In the genomic region with DNA sequence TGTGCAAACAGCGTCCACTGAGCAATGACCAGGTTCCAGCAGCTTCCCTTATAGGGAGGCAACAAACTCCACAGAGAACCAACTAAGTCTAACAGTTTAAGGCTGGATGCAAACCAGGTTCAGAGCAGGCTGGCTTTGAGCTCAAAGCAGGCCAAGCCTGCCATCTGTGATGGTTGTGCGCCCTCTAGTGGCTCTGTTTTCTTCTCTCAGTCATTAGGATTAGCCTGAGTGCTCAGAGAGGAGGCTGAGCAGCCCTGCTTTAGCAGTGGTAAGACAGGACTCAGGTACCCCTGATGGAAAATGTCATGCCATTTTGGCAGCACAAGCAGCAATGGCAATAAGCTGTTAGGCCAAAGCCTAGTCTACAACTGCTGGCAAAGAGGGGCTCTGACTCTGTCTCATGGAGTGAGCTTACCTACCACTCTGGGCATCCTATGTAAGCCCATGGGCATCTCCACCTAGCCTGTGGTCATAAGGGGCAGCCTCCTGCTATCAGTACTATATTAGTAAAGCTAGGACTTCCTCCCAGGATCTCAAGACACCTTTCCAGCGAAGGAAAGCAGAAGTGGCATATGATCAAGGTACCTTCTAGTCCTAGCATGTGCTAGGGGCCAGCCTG, we compare ENCODE assay signal across 8 mouse cellular contexts. TPM values are rescaled to one million over a fixed set of nuclear protein-coding genes. Genes with fewer than 3 reads are reported as not detected.
DNase-seq lines count a peak whose midpoint lies in the region; ATAC-seq and TF ChIP-seq lines count a peak whose summit lies in the region.

No protein-coding gene starts in this region.

- DNase-seq in A20 (ENCODE audit: low read depth, low spot score): peak; percentile 86
- DNase-seq in adrenal gland, postnatal 4 days (ENCODE audit: low spot score in 2 of 2): peak; percentile 65 to 79
- peak; percentile 64 to 84 for DNase-seq in heart, adult 9 months (ENCODE audit: low spot score in 2 of 2)
- peak; percentile 97 for DNase-seq in limb, embryonic 14.5 days (ENCODE audit: low spot score)
- DNase-seq in midbrain, postnatal 0 days (ENCODE audit: low spot score): peak; percentile 95
- peak; percentile 78 to 92 for DNase-seq in spleen, postnatal 10 days (ENCODE audit: low spot score in 2 of 2)

- H3K27me3 ChIP-seq in embryonic facial prominence, embryonic 13.5 days: no peaks in the 10 kb centered on the region
- no peaks in the 10 kb centered on the region for H3K27me3 ChIP-seq in kidney, embryonic 14.5 days (ENCODE audit: control insufficient read depth, insufficient read depth, low read length)
- H3K27me3 ChIP-seq in limb, embryonic 14.5 days (ENCODE audit: control insufficient read depth, insufficient read depth, low read length): no peaks in the 10 kb centered on the region
- no peaks in the 10 kb centered on the region for H3K27me3 ChIP-seq in midbrain, postnatal 0 days (ENCODE audit: insufficient read depth, low read length)

- no peak overlapping the region for H3K4me3 ChIP-seq in embryonic facial prominence, embryonic 13.5 days
- no peak overlapping the region for H3K4me3 ChIP-seq in kidney, embryonic 14.5 days (ENCODE audit: low read length)
- no peak overlapping the region for H3K4me3 ChIP-seq in limb, embryonic 14.5 days (replicated peaks; ENCODE audit: low read length)
- H3K4me3 ChIP-seq in midbrain, postnatal 0 days (ENCODE audit: low read depth, low read length): no peak overlapping the region

- no peak overlapping the region for H3K4me2 ChIP-seq in embryonic facial prominence, embryonic 13.5 days
- H3K4me2 ChIP-seq in kidney, embryonic 14.5 days (replicated peaks; ENCODE audit: low read depth, low read length): no peak overlapping the region
- H3K4me2 ChIP-seq in limb, embryonic 14.5 days (replicated peaks; ENCODE audit: low read depth, low read length, severe bottlenecking): no peak overlapping the region
- no peak overlapping the region for H3K4me2 ChIP-seq in midbrain, postnatal 0 days (ENCODE audit: low read depth, low read length, poor library complexity, severe bottlenecking)

- WGBS in embryonic facial prominence, embryonic 13.5 days: 22% methylated on average over 3 of the region's 3 CpGs
- 33% methylated on average over 3 of the region's 3 CpGs for WGBS in kidney, embryonic 14.5 days
- WGBS in limb, embryonic 14.5 days: 23% methylated on average over 3 of the region's 3 CpGs
- WGBS in midbrain, postnatal 0 days: 23% methylated on average over 3 of the region's 3 CpGs

- TF ChIP-seq POLR2A in limb, embryonic 14.5 days (IDR thresholded peaks at IDR 0.05; ENCODE audit: borderline replicate concordance, extremely low read depth, insufficient read depth, insufficient read length): no peak

- H3K9ac ChIP-seq in embryonic facial prominence, embryonic 13.5 days: 0 out of 2 replicates have a peak overlapping the region, but pooled peaks have one; percentile 44
- no peak overlapping the region for H3K9ac ChIP-seq in kidney, embryonic 14.5 days (ENCODE audit: low read depth, low read length)
- no peak overlapping the region for H3K9ac ChIP-seq in limb, embryonic 14.5 days (ENCODE audit: low read depth, low read length, severe bottlenecking)
- no peak overlapping the region for H3K9ac ChIP-seq in midbrain, postnatal 0 days (replicated peaks; ENCODE audit: low read length, poor library complexity, severe bottlenecking)

- peak; percentile 95 for TF ChIP-seq CTCF in midbrain, postnatal 0 days (IDR thresholded peaks at IDR 0.05)

- H3K9me3 ChIP-seq in embryonic facial prominence, embryonic 13.5 days: no peaks in the 10 kb centered on the region
- no peaks in the 10 kb centered on the region for H3K9me3 ChIP-seq in kidney, embryonic 14.5 days (ENCODE audit: control insufficient read depth, low read length)
- no peaks in the 10 kb centered on the region for H3K9me3 ChIP-seq in limb, embryonic 14.5 days (ENCODE audit: control insufficient read depth, low read length)
- no peaks in the 10 kb centered on the region for H3K9me3 ChIP-seq in midbrain, postnatal 0 days (ENCODE audit: low read length)

- peak overlapping the region; percentile 60 for H3K27ac ChIP-seq in embryonic facial prominence, embryonic 13.5 days
- H3K27ac ChIP-seq in kidney, embryonic 14.5 days (ENCODE audit: low read depth, low read length): no peak overlapping the region
- no peak overlapping the region for H3K27ac ChIP-seq in limb, embryonic 14.5 days (replicated peaks; ENCODE audit: low read depth, low read length)
- no peak overlapping the region for H3K27ac ChIP-seq in midbrain, postnatal 0 days (ENCODE audit: low read depth, low read length)

- H3K4me1 ChIP-seq in embryonic facial prominence, embryonic 13.5 days: peaks cover 6% of the 10 kb centered on the region; the same call in 1 of the 2 replicates
- H3K4me1 ChIP-seq in kidney, embryonic 14.5 days (ENCODE audit: control insufficient read depth, insufficient read depth, low read length): no peaks in the 10 kb centered on the region
- no peaks in the 10 kb centered on the region for H3K4me1 ChIP-seq in limb, embryonic 14.5 days (ENCODE audit: control insufficient read depth, insufficient read depth, low read length)
- no peaks in the 10 kb centered on the region for H3K4me1 ChIP-seq in midbrain, postnatal 0 days (ENCODE audit: insufficient read depth, low read length)

- peak; percentile 65 for ATAC-seq in embryonic facial prominence, embryonic 13.5 days (ENCODE audit: insufficient number of reproducible peaks, insufficient read depth, low FRiP score, low TSS enrichment, low read depth)
- ATAC-seq in kidney, embryonic 14.5 days (ENCODE audit: low FRiP score, low TSS enrichment): peak; percentile 90
- peak; percentile 92 for ATAC-seq in limb, embryonic 14.5 days (ENCODE audit: low FRiP score, low read depth)
- ATAC-seq in midbrain, postnatal 0 days (ENCODE audit: low FRiP score): peak; percentile 82

- H3K36me3 ChIP-seq in embryonic facial prominence, embryonic 13.5 days: peaks cover 45% of the 10 kb centered on the region
- peaks cover 16% of the 10 kb centered on the region for H3K36me3 ChIP-seq in kidney, embryonic 14.5 days (ENCODE audit: control insufficient read depth, insufficient read depth, low read length)
- H3K36me3 ChIP-seq in limb, embryonic 14.5 days (ENCODE audit: control insufficient read depth, insufficient read depth, low read length): peaks cover 39% of the 10 kb centered on the region
- H3K36me3 ChIP-seq in midbrain, postnatal 0 days (ENCODE audit: insufficient read depth, low read length): peaks cover 23% of the 10 kb centered on the region

RNA-seq across cellular contexts. Expression of gene Coro7, which starts 12.3 kb away (rescaled TPM):
- total RNA-seq in adrenal gland, postnatal 4 days (2021): 10 to 100 TPM; 32.8 to 42.6 TPM
- 16.9 and 17.0 TPM in 2 replicates for polyA plus RNA-seq in embryonic facial prominence, embryonic 13.5 days (2015; fragmentation: Nextera tagmentation; extraction: Ambion mirVana)
- 12.0 and 16.4 TPM in 2 replicates for polyA plus RNA-seq in kidney, embryonic 14.5 days (2014; fragmentation: Nextera tagmentation; extraction: Ambion mirVana)
- polyA plus RNA-seq in limb, embryonic 14.5 days (2012; rRNA removed): 40.8 and 51.1 TPM in 2 replicates
- polyA plus RNA-seq in limb, embryonic 14.5 days (2014; fragmentation: Nextera tagmentation; extraction: Ambion mirVana): 15.0 and 16.0 TPM in 2 replicates
- total RNA-seq in midbrain, postnatal 0 days (2014; rRNA removed): 31.1 and 39.8 TPM in 2 replicates
- 28.7 and 31.9 TPM in 2 replicates for polyA plus RNA-seq in midbrain, postnatal 0 days (2015; fragmentation: Nextera tagmentation; extraction: Ambion mirVana)

RNA-seq across cellular contexts. Expression of gene Dnaja3, which starts 27.5 kb away (rescaled TPM):
- 10 to 100 TPM; 78.6 to 83.5 TPM for total RNA-seq in adrenal gland, postnatal 4 days (2021)
- 54.0 and 58.7 TPM in 2 replicates for polyA plus RNA-seq in embryonic facial prominence, embryonic 13.5 days (2015; fragmentation: Nextera tagmentation; extraction: Ambion mirVana)
- polyA plus RNA-seq in kidney, embryonic 14.5 days (2014; fragmentation: Nextera tagmentation; extraction: Ambion mirVana): 46.3 and 68.8 TPM in 2 replicates
- polyA plus RNA-seq in limb, embryonic 14.5 days (2012; rRNA removed): 27.0 and 30.2 TPM in 2 replicates
- 52.4 and 54.7 TPM in 2 replicates for polyA plus RNA-seq in limb, embryonic 14.5 days (2014; fragmentation: Nextera tagmentation; extraction: Ambion mirVana)
- total RNA-seq in midbrain, postnatal 0 days (2014; rRNA removed): 62.1 and 65.5 TPM in 2 replicates
- polyA plus RNA-seq in midbrain, postnatal 0 days (2015; fragmentation: Nextera tagmentation; extraction: Ambion mirVana): 54.1 and 57.0 TPM in 2 replicates

RNA-seq across cellular contexts. Expression of gene Vasn, which starts 27.6 kb away (rescaled TPM):
- 10 to 100 TPM; 15.7 to 18.8 TPM for total RNA-seq in adrenal gland, postnatal 4 days (2021)
- 29.2 and 30.2 TPM in 2 replicates for polyA plus RNA-seq in embryonic facial prominence, embryonic 13.5 days (2015; fragmentation: Nextera tagmentation; extraction: Ambion mirVana)
- 14.4 and 16.1 TPM in 2 replicates for polyA plus RNA-seq in kidney, embryonic 14.5 days (2014; fragmentation: Nextera tagmentation; extraction: Ambion mirVana)
- polyA plus RNA-seq in limb, embryonic 14.5 days (2012; rRNA removed): 75.7 and 117 TPM in 2 replicates
- polyA plus RNA-seq in limb, embryonic 14.5 days (2014; fragmentation: Nextera tagmentation; extraction: Ambion mirVana): 35.7 and 36.8 TPM in 2 replicates
- 12.0 and 14.2 TPM in 2 replicates for total RNA-seq in midbrain, postnatal 0 days (2014; rRNA removed)
- 4.7 TPM in 2 replicates for polyA plus RNA-seq in midbrain, postnatal 0 days (2015; fragmentation: Nextera tagmentation; extraction: Ambion mirVana)

RNA-seq across cellular contexts. Expression of gene Pam16, which starts 42.5 kb away (rescaled TPM):
- 10 to 100 TPM; 68.8 to 72.6 TPM for total RNA-seq in adrenal gland, postnatal 4 days (2021)
- polyA plus RNA-seq in embryonic facial prominence, embryonic 13.5 days (2015; fragmentation: Nextera tagmentation; extraction: Ambion mirVana): 71.0 and 99.5 TPM in 2 replicates
- polyA plus RNA-seq in kidney, embryonic 14.5 days (2014; fragmentation: Nextera tagmentation; extraction: Ambion mirVana): 102 and 116 TPM in 2 replicates
- polyA plus RNA-seq in limb, embryonic 14.5 days (2012; rRNA removed): 72.7 and 80.1 TPM in 2 replicates
- 92.5 and 94.1 TPM in 2 replicates for polyA plus RNA-seq in limb, embryonic 14.5 days (2014; fragmentation: Nextera tagmentation; extraction: Ambion mirVana)
- total RNA-seq in midbrain, postnatal 0 days (2014; rRNA removed): 31.7 and 40.2 TPM in 2 replicates
- 134 TPM in 2 replicates for polyA plus RNA-seq in midbrain, postnatal 0 days (2015; fragmentation: Nextera tagmentation; extraction: Ambion mirVana)

RNA-seq across cellular contexts. Expression of gene Nmral1, which starts 51.9 kb away (rescaled TPM):
- total RNA-seq in adrenal gland, postnatal 4 days (2021): 10 to 100 TPM; 21.1 to 21.6 TPM
- polyA plus RNA-seq in embryonic facial prominence, embryonic 13.5 days (2015; fragmentation: Nextera tagmentation; extraction: Ambion mirVana): 83.6 and 91.4 TPM in 2 replicates
- polyA plus RNA-seq in kidney, embryonic 14.5 days (2014; fragmentation: Nextera tagmentation; extraction: Ambion mirVana): 132 and 145 TPM in 2 replicates
- 64.3 and 71.5 TPM in 2 replicates for polyA plus RNA-seq in limb, embryonic 14.5 days (2012; rRNA removed)
- polyA plus RNA-seq in limb, embryonic 14.5 days (2014; fragmentation: Nextera tagmentation; extraction: Ambion mirVana): 70.9 and 82.0 TPM in 2 replicates
- 27.5 and 33.5 TPM in 2 replicates for total RNA-seq in midbrain, postnatal 0 days (2014; rRNA removed)
- polyA plus RNA-seq in midbrain, postnatal 0 days (2015; fragmentation: Nextera tagmentation; extraction: Ambion mirVana): 37.1 and 41.2 TPM in 2 replicates
